In genomic region chr13:97645107-97646020, GRCm38 (mm10) we compare ENCODE assay signal across 10 mouse cellular contexts.
DNase-seq lines count a peak whose midpoint lies in the region; ATAC-seq lines count a peak whose summit lies in the region.
"Had no signal": no experiment of that assay in that cellular context is flagged by ENCODE, and none has a peak within 500 bp of the region (broad histone marks: within the 10 kb centered on the region; RNA-seq: fewer than 3 reads in every experiment).

No protein-coding gene starts in this region.

- peak; percentile 97 for DNase-seq in heart, adult 11 months
- DNase-seq in heart, postnatal 25 days (ENCODE audit: low spot score), result no peak
- peak; percentile 19 for DNase-seq in T-cell, adult 2 months (ENCODE audit: low spot score)
- DNase-seq in cerebellum, adult 8-10 months, result no peak
- no peak for DNase-seq in spleen, adult 18-20 months

- peak overlapping the region; percentile 67 for H3K27ac ChIP-seq in heart, embryonic 13.5 days (replicated peaks)
- peak overlapping the region; percentile 69 for H3K27ac ChIP-seq in lung, embryonic 15.5 days
- no peak overlapping the region for H3K27ac ChIP-seq in midbrain, embryonic 13.5 days
- H3K27ac ChIP-seq: midbrain, embryonic 12.5 days had no signal

- intact Hi-C loops in heart, postnatal 25 days (cut with DNase I), result no loop called here

- no peaks in the 10 kb centered on the region for H3K27me3 ChIP-seq in heart, embryonic 13.5 days (replicated peaks)
- H3K27me3 ChIP-seq in lung, embryonic 15.5 days, result no peaks in the 10 kb centered on the region
- no peaks in the 10 kb centered on the region for H3K27me3 ChIP-seq in midbrain, embryonic 13.5 days
- H3K27me3 ChIP-seq: midbrain, embryonic 12.5 days had no signal

- H3K4me2 ChIP-seq in heart, embryonic 13.5 days, result peak overlapping the region; percentile 37
- no peak overlapping the region for H3K4me2 ChIP-seq in lung, embryonic 15.5 days
- H3K4me2 ChIP-seq in midbrain, embryonic 13.5 days (replicated peaks), result no peak overlapping the region
- H3K4me2 ChIP-seq: midbrain, embryonic 12.5 days had no signal

- peaks cover 32% of the 10 kb centered on the region for H3K4me1 ChIP-seq in heart, embryonic 13.5 days
- peaks cover 20% of the 10 kb centered on the region for H3K4me1 ChIP-seq in lung, embryonic 15.5 days
- H3K4me1 ChIP-seq in midbrain, embryonic 13.5 days (replicated peaks), result no peaks in the 10 kb centered on the region
- H3K4me1 ChIP-seq: midbrain, embryonic 12.5 days had no signal

- H3K9ac ChIP-seq in heart, embryonic 13.5 days, result peak overlapping the region; percentile 19; the same call in 1 of the 2 replicates
- H3K9ac ChIP-seq in lung, embryonic 15.5 days, result no peak overlapping the region
- no peak overlapping the region for H3K9ac ChIP-seq in midbrain, embryonic 13.5 days (replicated peaks)
- H3K9ac ChIP-seq: midbrain, embryonic 12.5 days had no signal

- H3K4me3 ChIP-seq in heart, embryonic 13.5 days, result no peak overlapping the region
- H3K4me3 ChIP-seq in lung, embryonic 15.5 days, result no peak overlapping the region
- no peak overlapping the region for H3K4me3 ChIP-seq in midbrain, embryonic 13.5 days (replicated peaks)
- H3K4me3 ChIP-seq: erythroblast, embryonic 14.5 days; midbrain, embryonic 12.5 days had no signal

- whole genome bisulfite sequencing in heart, embryonic 13.5 days, result 34% methylated on average over 15 of the region's 15 CpGs
- 32% methylated on average over 15 of the region's 15 CpGs for WGBS in lung, embryonic 15.5 days
- 82% methylated on average over 15 of the region's 15 CpGs for WGBS in midbrain, embryonic 13.5 days

- H3K9me3 ChIP-seq in heart, embryonic 13.5 days, result 0 out of 2 replicates have a peak, but pooled peaks cover 3% of the 10 kb centered on the region
- 0 out of 2 replicates have a peak, but pooled peaks cover 6% of the 10 kb centered on the region for H3K9me3 ChIP-seq in lung, embryonic 15.5 days
- H3K9me3 ChIP-seq in midbrain, embryonic 13.5 days, result peaks cover 4% of the 10 kb centered on the region; the same call in 1 of the 2 replicates

- no peaks in the 10 kb centered on the region for H3K36me3 ChIP-seq in heart, embryonic 13.5 days
- H3K36me3 ChIP-seq in lung, embryonic 15.5 days, result no peaks in the 10 kb centered on the region
- no peaks in the 10 kb centered on the region for H3K36me3 ChIP-seq in midbrain, embryonic 13.5 days
- H3K36me3 ChIP-seq: midbrain, embryonic 12.5 days had no signal

- ATAC-seq in heart, embryonic 13.5 days (ENCODE audit: extremely low read depth, insufficient number of reproducible peaks, low FRiP score, low TSS enrichment), result no peak; the same call in 1 of the 2 replicates
- ATAC-seq in lung, embryonic 15.5 days (ENCODE audit: borderline replicate concordance, extremely low read depth, low FRiP score, low TSS enrichment), result peak; percentile 63
- no peak for ATAC-seq in midbrain, embryonic 13.5 days

Comparison
In these comparisons a context has a peak if more than half of its experiments do, and no peak if none do; other contexts are left out.
1. DNase-seq: peak in heart, adult 11 months (single experiment) and T-cell, adult 2 months (single experiment); none in heart, postnatal 25 days (single experiment), cerebellum, adult 8-10 months (single experiment) and spleen, adult 18-20 months (0 of 2).